Mouse (Mus musculus): ENCODE results near the gene Ccdc92b.

The Ccdc92b gene

GRCm38 (mm10) chr11:74611437-74611836 is 8.0 kb upstream of the Ccdc92b start:
- DNase-seq (ENCODE audit: low spot score in 2 of 2), result no peak

GRCm38 (mm10) chr11:74613428-74613827 is 6.0 kb upstream of the Ccdc92b start:
- DNase-seq (ENCODE audit: low spot score in 2 of 2), result no peak

GRCm38 (mm10) chr11:74615571-74615970 is 3.8 kb upstream of the Ccdc92b start:
- no peak for DNase-seq (ENCODE audit: low spot score in 2 of 2)

DNA sequence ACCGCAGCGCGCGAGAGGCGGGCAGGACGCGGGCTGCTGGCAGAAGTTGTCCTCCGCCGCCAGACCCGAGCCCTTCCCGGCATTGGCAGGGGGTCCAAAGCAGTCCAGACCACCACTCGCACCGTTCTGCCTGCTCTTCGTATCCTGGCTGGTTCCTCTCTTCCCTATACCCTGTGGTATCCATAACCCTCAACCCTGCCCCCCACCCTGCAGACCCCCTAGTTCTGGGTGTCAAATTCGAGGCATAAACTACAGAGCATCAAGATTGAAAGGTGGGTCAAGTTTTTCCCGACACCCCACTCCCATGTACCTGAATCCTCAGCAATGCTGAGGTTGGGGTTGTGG is 523 bp downstream of the Ccdc92b start:
- no peak for DNase-seq (ENCODE audit: low spot score in 2 of 2)

- DNase-seq (ENCODE audit: low spot score in 2 of 2), result no peak
These were observed 2.7 kb downstream of the Ccdc92b start for GRCm38 (mm10) chr11:74621974-74622669.

DNA sequence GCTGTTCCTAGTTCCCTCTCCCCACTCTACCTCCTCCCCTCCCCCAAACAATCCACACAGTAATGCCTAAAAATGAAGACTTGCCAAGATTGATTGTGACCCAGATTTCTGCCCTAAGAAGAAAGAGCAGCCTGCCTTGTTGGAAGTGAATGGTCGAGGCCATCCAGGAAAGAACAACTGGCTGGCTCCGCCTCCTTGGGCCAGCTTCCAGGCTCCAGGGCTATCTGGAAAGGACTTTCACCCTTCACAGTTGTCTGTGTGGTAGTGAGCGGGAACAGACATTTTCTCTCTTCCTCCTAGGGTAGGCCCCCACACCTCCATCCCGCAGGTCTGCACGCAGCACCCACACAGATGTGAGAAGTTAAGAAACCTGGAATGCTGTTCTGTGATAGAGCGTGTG is 4.3 kb downstream of the Ccdc92b start:
- no peak for DNase-seq (ENCODE audit: low spot score in 2 of 2)

- DNase-seq (ENCODE audit: low spot score in 2 of 2), result no peak
These were observed 5.9 kb downstream of the Ccdc92b start for GRCm38 (mm10) chr11:74625333-74625732.

DNA sequence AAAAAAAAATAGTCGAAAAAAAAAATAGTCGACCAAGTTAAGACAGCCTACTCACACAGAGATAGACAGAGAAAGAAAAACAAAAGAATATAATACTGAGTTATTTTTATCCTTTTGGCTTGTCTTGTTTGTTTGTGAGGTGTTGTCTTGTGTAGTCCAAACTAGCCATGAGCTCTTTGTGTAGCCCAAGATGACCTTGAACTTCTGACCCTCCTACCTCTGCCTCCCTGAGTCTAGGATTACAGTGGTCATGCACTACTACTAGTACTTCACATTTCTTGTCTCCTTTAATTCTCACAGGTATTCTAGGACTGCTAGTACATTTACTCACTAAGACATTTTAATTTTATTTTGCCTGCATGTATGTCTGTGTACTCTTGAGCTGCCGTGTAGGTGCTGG is 8.1 kb downstream of the Ccdc92b start:
- DNase-seq (ENCODE audit: low spot score in 2 of 2), result no peak

GRCm38 (mm10) chr11:74631880-74632789 is 12.7 kb downstream of the Ccdc92b start:
- no peak for DNase-seq (ENCODE audit: low spot score in 2 of 2)

GRCm38 (mm10) chr11:74634490-74635275 is 15.3 kb downstream of the Ccdc92b start:
- peak in 1 of 2 experiments; percentile 53 for DNase-seq (ENCODE audit: low spot score in 2 of 2)

DNA sequence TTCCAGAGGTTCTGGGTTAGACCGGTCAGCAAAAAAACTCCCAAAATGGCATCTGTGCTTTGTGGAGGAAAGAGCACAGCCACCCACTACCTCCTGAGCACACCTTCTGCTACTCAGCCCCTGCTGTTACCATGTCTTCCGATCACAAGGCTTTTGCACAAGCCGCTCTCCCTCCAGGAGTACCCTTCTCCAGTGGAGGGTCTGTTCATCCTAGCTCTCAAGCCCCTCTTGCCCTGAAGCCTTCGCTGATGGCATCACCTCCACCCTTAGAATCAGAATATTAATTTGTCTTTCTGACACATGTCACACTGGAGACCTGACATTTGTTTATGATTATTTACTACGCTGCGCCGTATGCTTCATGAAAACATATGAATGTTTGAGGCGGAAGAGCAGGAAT is 18.1 kb downstream of the Ccdc92b start:
- DNase-seq (ENCODE audit: low spot score in 2 of 2), result no peak

DNA sequence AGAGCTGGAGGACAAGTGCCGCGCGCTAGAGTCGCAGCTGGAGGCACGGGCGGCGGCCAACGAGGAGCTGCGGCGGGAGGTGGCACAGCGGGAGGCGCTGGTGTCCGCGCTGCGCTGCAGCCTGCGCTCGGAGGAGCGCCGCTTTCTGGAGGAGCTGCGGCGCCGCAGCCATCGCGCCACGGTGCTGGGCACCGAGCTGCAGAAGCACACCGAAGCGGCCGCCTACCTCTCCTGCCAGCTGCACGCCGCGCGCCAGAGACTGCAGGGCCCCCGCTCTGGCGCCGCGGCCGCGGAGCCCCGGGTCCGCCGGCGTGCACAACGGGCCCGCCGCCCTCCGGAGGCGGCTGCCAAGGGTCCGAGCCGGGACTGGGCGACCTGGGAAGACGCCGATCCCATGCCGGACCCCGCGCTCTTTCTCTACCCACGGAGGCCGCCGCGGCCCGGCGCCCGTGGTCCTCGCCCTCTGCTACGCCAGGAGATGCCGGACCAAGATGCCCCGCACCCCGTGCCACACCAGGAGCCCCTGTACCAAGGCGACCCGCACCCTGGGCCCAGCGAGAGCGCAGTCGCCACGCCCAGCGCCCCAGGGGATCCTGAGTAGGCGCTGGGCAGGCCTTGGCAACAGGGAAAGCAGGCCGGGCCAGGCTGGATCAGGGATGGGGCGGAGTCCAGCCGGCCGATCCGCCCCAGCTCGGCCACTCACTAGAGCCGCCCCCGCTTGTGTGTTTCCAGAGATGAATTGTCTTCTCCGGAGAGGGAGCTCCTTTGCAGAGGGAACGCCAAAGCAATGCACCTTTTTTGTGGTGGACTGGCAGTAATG is 18.8 kb downstream of the Ccdc92b start:
- DNase-seq (ENCODE audit: low spot score in 2 of 2), result peak; percentile 73 to 84

GRCm38 (mm10) chr11:74638791-74639411 is 19.5 kb downstream of the Ccdc92b start:
- no peak for DNase-seq (ENCODE audit: low spot score in 2 of 2)

DNA sequence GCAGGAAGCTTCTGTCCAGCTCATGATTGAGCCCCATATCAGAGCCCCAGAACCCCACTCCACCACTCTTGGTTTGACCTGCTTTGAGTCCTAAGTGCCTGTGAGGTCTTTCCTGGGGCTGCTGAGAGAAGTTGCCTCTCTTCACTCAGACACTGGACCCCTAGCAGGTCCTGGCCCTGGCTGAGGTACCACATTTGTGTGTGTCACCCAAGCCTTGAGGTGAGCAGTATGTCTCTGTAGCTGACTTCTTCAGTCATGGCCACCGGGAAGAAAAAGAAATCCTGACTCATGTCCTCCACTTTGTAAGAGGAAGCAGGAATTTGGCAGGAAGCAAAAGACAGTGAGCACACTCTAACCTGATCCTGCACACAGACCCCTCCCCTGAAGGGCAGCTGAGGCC is 20.2 kb downstream of the Ccdc92b start:
- DNase-seq (ENCODE audit: low spot score in 2 of 2), result no peak

DNA sequence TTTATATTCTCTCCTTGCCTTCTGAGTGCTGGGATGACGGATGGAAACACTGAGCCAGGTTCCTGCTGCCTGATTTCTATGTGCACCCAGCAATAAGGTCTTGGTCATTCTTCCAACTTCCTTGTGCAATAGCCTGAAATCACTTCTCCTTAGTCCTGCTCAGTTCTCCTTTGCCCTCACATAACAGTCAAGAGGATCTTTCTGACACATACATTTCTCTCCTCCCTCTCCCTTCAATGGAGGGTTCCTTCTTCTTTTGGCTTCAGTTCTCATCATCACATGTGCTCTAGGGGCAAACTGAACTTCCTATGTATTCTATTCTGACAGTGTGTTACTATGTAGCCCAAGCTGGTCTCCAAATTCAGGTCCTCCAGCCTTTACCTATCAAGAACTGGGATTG is 28.6 kb downstream of the Ccdc92b start:
- no peak for DNase-seq (ENCODE audit: low spot score in 2 of 2)

GRCm38 (mm10) chr11:74648676-74649075 is 29.3 kb downstream of the Ccdc92b start:
- no peak for DNase-seq (ENCODE audit: low spot score in 2 of 2)

DNA sequence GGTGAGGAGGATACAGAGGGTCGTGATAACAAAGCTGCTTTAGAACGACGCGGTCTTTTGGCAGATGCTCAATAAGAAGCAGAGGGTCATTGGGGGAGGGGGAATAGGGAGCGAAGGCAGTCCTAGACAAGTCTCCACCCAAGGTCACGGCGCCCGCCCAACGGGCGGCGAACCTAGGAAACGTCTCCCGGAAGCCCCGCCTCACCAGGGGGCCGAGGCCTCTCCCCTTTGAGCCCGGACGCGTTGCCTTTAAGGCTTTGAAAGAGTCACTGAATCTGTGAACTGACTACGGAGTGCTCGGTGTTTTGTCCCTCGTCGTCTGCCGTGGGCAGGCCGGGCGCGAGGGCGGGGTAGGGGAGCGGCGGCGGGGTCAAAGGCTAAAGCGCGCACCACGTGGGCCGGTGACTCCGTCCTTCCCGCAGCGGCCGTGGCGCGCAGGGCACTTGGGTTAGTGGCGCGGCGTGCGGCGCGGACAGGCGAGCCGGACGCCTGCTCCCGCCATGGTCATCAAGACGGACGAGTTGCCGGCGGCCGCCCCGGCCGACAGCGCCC is 29.8 kb downstream of the Ccdc92b start, which contains the start of gene Cluh:
Gene Cluh, plus strand, starts transcription at position 401 of the 552 bp plus-strand sequence.
- DNase-seq (ENCODE audit: low spot score in 2 of 2), result peak; percentile 97 to 98

DNA sequence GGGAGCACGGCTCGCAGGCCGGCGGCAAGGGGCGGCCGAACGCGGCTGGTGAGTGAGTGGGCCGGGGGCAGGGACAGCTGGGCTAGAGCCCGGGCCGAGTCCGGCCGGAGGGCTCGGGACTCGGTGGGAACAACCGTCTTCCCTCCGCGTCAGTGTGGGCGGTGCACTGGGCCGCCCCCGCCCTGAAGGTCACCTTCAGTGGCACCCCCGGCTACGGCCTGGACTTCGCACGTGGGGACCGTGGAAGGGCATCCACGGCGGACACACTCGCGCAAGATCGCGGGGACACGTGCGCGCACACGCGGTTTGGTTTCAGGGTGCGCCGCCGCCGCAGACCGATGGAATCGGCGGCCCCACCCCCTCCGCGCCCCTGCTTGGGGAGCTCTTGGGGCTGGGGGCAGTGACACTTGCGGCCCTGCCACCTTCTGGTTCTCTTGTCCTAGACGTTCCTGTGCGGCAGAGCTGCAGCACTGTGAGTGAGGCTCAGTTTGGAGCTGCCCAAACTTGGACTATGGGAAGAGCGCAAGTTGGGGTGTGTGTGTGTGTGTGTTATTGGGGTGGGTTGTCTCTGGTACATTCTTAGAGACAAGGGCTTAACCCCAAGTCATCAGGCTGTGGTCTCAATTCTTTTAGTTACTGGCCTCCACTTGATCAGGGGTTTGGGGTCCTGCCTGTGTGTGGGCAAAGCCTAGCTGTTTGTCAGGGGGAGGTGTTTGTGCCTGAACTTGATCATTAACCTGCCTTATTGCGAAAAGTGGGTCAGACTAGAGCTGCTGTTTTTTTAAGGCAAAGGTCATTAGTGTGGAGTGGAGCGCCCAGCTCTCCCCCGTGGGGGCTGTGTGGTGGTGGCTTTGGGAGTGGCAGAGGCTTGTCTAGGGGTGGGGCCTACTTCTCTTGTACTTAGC is 30.5 kb downstream of the Ccdc92b start:
- DNase-seq (ENCODE audit: low spot score in 2 of 2), result peak; percentile 41 to 66

GRCm38 (mm10) chr11:74650576-74651100 is 31.2 kb downstream of the Ccdc92b start:
- DNase-seq (ENCODE audit: low spot score in 2 of 2), result no peak

Measured in urinary bladder, postnatal 36 days (tissue).